Mouse (Mus musculus): Measurements from ENCODE around the gene Nav2. TPM values are rescaled to one million over a fixed set of nuclear protein-coding genes. Genes with fewer than 3 reads are reported as not detected.

Nav2 gene
- total RNA-seq (2021): 10 to 100 TPM; 60.0 to 64.1 TPM
- long read RNA-seq, experiment 1, partial matches to known transcripts: 0 of 5 reads
- long read RNA-seq, experiment 1, other reads (novel, unspliced or antisense): 5 of 5 reads
- long read RNA-seq, experiment 2, partial matches to known transcripts: 0 of 13 reads
- long read RNA-seq, experiment 2, other reads (novel, unspliced or antisense): 11 of 13 reads

DNA sequence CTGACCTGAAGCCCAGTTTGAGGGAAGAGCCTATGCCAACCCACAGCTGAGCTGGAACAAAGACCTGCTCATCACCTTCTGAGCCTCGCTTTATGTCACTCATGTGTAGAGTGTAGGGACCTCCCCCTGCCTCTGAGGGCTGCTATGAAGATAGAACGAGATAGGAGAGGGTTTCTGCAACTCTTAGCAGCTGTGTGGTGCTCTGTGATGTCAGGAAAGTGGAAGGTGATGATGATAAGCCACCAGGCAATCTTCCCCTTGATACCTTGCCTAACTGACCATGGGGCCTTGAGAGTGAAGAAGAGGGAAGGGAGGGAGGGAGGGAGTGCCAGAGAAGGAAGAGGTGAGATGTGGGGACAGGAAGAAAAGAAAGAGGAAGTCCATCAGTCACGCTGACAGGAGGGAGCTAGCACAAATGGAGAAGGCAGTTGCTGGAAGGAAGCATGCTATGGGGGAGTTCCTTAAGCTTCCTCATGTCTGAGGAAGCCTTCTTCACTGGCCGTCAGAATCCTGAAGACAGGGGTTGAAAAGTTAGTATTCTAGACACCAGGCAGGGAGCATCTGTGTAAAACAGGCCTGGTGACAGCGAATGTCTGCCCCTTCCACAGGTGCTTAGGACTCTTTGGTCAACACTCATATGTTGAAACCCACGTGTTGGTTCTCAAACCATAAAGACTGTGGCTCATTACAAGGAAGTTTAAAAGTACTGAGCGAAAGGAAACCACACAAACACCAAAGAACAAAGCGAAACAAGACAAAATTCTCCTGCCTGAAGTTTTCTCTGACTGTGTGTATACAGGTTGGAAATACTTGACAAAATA lies at the start of gene Nav2:
Nav2 (plus strand) TSS at position 196 of the 821 bp plus-strand sequence.
- intact Hi-C loops (cut with DNase I): no loop called here
- DNase-seq: no peak

DNA sequence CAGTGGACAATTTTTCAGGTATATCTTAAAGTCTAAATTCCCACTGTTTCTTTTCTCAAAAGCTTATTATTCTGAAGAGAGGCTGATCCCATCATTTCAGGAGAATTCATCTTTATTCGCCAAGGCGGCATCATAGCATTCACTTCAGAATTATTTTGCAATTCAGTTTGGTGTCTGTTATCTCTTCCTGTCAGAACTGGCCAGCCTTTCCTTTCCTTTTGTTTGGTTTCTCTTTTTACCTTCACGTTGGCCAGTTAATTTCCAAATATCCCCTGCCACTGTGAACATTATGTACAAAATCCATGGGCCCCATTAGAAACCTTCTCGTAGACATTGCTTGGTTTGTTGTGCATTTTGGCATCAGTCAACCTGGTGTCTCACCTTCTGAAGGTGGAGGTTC lies 49.2 kb upstream of the Nav2 start:
- no peak for DNase-seq
- intact Hi-C loops (cut with DNase I): no loop called here

DNA sequence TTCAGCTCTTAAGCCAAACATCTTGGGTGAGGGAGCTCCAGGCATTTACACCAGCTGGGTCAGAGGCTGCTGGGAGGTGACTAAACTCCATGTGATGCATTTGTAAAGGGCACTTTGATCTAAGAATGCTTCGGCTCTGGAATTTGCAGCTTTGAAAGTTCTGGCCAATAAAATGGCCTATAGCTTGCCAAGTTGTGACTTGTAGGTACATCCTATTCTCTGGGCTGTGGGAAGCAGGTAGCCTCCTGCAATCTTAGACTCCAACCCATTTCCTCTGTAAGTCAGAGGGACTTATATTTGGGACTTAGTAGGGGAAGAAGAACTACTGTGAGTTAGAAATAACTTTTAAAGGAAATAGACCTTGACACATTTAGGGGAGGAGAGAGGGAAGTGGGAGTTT lies 47.6 kb upstream of the Nav2 start:
- intact Hi-C loops (cut with DNase I): no loop called here

DNA sequence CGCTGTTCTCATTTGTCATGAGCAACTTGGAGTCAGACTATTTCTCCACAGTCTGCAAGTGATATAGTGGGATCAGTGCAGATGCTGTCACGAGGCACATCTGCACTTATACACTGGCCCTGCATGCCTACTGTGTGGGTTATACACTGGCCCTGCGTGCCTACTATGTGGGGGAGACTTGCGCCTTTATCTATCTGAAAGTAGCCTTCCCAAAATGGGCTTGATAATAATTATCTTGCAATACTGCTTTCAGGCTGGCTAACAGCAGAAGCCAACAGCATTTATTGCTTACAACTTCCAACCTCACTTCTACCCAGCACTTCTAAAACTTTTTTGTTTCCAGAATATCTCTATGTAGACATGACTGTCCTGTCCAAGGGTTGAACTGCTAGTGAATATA lies 46.7 kb upstream of the Nav2 start:
- no peak for DNase-seq
- intact Hi-C loops (cut with DNase I): no loop called here

More for the DNA sequence above, 47.6 kb upstream of the Nav2 start:
- no peak for DNase-seq

DNA sequence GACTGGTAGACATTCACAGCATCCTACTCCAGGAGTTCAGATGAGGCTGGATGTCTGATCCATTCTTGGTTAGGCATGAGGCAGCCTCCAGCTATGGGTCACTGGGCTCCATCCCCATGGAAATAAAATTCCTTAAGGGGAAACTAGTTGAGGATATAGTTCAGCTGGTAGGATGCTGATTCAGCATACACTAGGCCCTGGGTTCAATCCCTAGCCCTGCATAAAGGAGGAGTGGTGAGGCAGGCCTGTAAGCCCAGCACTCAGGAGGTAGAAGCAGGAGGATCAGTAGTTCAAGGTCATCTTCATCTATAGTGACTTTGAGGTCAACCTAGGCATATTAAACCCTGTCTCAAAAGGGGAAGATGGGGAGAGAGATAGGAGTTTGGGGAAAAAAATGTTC lies 44.3 kb upstream of the Nav2 start:
- no peak for DNase-seq
- intact Hi-C loops (cut with DNase I): no loop called here

DNA sequence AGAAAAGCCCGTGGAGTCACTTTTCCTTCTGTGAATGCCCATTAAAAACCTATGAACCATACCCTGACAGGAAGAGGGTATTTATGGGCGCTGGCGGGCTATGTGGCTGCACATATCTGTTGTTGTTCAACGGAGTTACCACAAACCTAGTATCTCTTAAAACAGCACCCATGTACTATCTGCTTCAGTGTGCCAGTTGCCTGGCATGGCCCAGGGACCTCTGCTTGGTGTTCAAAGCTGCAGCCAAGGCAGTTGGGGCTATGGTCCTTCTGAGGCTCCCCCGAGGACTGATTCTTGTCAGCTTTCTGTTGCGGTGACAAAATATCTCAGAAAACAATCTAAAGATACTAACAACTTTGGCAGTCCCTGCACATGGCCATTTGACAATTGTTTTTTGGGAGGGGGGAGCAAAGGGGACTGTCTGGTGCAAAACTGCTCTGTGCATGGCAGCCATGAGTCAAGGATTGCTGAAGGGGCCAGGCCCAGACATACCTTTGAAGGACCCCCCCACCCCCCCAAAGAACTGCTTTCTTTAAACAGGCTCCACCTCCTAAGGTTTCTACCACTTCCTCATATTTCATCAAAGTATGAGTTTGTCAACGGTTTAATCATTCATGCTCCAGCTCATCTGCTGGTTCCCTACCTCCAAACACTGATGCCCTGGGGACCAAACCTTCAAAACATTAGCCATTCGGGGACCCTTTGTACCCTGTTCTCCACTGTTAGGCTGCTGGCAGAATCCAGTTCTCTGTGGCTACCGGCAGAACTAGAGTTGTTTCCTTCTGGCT lies 43.7 kb upstream of the Nav2 start:
- no peak for DNase-seq
- intact Hi-C loops (cut with DNase I): no loop called here

DNA sequence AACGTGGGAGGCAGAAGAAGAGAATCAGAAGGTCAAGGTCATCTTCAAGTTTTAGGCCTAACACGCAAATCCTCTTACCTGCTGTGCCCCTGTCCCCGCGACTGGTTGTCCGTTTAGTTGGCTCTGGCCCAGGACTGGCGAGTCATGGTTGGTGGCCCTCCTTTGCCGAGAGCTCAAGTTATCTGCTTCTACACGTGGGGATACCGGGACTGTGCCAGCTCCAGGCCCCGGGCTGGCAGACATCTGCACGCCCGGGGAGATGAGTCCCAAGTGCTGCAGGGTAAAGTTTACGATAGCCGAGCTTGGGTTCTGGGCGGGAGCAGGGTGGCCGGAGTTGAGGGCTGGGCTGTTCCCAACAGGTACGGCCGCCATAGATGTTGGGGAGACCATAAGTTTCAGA lies 40.9 kb upstream of the Nav2 start:
- intact Hi-C loops (cut with DNase I): no loop called here
- DNase-seq: peak; percentile 20 to 47

DNA sequence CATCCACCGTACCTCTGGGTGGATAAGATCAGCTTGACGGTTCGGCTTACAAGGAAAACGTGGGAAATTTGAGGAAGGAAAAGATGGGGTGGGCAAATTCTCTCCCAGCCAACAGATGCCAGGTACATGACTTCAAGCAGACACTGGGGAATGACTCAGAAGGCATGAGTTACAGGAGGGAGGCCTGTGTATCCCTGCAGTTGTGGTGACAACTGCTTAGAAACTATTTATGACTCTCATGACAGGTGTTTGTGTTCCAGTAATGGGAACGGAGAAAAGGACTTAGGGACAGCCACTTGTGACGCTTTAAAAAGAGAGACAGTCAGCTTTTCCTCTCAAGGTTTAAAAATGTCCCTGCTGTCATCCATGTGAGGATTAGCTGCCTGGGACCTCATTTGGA lies 38.4 kb upstream of the Nav2 start:
- intact Hi-C loops (cut with DNase I): no loop called here
- DNase-seq: no peak

DNA sequence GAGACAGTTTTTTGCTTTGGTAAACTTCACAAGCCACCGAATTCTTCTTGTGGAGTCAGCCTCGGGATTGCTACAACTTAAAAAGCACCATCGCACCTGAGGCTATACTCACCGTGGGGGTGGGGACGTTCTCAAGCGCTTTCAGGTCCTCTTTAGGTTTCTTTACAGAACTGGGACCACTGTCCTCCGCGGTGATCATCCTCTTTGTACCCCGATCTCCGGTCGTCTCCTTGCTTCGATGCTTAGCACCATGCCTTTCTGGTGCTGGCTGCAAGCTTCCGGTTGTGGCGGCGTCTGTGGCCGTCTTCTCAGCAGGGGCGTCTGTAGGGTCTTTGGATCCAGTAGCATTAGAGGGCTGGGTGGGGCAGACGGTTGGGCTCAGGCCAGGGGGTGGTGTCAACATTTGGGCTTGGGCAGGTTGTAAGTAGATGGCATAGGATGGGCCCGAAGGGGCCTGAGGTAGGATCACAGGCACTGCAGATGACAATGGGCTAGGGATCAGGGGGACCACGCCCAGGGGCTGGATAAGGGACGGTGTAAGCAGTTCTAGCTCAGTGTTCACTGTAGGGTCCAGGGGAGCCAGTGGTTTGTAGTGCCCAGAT lies 37.8 kb upstream of the Nav2 start:
- DNase-seq: no peak
- intact Hi-C loops (cut with DNase I): no loop called here

DNA sequence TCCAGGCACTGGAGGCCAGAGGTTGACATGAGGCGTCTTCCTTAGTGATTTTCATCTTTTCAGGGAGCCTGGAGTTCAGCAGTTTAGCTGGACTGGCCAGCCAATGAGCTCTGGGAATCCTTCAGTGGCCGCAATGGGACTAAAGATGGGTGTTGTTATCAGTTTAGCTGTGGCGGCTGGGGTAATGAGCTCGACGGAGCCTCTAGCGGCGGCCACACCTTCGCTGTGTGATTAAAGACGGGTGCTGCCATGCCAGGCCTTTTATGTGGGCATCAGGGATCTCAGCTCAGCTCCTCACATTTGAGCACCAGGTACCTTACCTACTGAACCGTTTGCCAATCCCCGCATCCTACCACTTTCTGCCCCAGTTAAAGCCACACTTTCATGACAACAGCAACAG lies 37.2 kb upstream of the Nav2 start:
- intact Hi-C loops (cut with DNase I): no loop called here
- no peak for DNase-seq

DNA sequence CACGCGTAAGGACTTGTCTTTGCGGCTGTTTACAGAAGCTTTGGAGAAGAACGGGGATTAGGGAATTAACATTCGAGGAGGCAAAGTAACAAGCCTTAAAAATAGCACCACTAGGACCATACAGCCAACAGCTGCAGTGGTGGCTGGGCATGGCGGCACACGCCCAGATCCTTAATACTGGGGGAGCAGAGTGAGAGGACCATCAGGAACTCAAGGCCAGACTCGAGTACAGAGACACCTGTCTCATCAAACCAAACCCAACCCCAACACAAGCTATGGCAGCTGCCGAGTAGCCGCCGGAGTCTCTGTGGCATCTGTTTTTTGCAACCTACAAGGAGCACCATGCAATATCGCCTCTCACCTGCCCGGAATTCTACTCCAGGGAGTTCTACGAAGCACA lies 33.4 kb upstream of the Nav2 start:
- intact Hi-C loops (cut with DNase I): loop anchor here (2.0 kb wide), 1 partner anchor 28 kb away; no protein-coding TSS in a partner anchor
- DNase-seq: no peak

DNA sequence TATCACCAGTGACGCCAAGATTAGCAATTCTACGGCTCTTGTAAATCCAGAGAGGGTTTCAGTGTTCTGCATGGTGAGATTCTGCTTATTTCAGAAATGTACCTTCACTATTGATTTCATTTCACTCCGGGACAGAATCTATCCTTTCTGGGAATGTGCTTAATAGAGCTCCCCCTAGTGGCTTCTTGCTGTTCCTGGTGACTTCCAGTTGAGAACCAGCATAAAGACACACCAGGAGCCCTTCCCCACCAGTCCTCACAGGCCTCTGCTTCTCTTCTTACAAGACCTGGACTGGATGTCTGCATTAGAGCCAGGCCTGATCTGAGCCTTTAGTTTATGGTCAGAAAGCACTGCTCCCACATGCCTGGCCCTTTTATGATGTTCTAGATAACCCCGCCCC lies 32.0 kb upstream of the Nav2 start:
- peak; percentile 25 to 65 for DNase-seq

DNA sequence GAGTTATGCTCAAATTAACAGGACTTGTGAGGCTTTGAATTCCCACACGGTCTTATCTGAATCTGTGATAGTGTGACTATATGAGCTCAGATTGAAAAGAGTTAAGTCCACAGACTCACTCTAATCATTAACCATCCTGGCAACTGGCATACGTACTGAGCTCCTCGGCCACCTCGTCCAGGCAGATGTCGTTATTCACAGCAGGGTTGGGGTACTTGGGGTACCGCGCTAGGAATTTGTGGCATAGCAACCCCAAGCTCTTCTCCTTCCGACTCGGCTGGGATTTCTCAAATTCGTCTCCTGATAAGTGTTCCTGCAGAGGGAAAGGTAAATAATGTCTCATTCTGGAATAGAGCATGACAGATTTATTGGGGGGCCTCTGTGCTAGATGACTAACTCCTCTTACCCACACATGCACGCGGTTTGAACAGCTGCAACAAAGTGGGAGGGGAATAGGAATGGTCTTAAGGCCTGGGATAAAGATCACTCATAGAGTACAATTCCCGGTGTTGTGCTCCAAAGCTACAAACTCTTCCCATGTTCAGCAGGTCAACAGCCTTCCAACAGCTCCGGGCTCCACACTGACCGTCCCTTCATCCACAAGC lies 30.6 kb upstream of the Nav2 start:
- intact Hi-C loops (cut with DNase I): loop anchor here (2.0 kb wide), 1 partner anchor 129 kb away; no protein-coding TSS in a partner anchor
- DNase-seq: no peak

More for the DNA sequence above, 32.0 kb upstream of the Nav2 start:
- intact Hi-C loops (cut with DNase I): loop anchor here (1.0 to 2.0 kb wide), 2 partner anchors 64 to 128 kb away; no protein-coding TSS in a partner anchor

DNA sequence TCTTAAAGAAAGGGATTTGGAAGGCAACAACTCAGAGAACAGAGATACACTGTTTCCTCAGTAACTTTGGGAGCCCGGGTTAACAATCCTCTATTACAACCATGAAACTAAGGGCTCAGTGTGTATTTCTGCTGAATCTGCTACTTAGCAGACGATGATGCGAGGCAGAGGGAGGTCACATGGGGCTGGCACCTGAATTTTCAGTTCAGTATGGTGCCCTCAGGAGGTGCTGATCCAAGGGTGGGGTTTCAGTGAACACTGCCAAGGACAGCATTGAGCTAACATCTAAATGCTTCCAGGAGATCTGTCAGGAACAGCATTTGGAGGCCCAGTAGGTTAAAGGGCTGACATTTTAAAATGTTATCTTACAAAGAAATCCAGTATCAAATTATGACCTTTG lies 28.9 kb upstream of the Nav2 start:
- no peak for DNase-seq
- intact Hi-C loops (cut with DNase I): no loop called here

DNA sequence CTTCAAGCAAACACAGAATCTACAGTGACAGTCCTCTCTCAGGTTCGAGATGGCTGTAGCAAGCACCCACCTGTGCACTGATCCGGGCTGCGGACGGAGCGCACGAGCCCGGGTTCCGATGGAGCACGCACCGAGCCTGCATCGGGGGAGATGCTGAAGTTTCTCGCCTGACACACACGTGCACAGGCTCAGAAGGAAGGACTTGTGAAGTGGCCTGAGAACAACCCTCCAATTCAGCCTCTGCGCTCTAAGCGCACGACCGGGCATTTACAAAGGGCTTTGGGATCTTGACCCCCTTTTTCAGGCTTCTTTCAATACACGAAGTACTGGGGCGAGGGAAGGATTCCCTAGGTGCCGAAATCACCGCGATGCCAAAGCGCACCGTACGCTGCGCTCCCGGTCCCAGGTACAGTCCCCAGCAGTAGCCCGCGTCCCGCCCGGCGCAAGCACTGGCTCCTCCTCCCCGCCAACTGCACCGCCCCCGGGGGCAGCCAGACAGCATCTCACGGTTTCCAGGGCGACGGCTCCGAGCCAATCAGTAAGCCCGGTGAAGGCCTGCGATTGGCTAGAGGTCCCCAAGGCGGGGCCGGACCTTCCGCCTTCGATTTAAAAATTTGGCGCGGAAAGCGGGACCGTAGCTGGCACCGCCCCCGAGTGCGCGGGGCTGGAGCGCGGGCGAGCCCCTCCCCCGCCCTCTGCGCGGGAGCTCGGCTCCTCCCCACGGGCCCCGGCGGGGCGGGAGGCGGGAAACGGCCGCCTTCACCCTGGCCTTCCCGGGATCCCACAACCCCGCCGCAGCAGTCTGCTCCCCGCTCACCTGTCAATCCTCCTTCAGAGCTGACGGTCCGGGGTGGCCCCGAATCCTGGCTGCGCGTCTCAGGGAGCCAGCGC lies 27.7 kb upstream of the Nav2 start:
- intact Hi-C loops (cut with DNase I): no loop called here
- peak; percentile 95 to 97 for DNase-seq

DNA sequence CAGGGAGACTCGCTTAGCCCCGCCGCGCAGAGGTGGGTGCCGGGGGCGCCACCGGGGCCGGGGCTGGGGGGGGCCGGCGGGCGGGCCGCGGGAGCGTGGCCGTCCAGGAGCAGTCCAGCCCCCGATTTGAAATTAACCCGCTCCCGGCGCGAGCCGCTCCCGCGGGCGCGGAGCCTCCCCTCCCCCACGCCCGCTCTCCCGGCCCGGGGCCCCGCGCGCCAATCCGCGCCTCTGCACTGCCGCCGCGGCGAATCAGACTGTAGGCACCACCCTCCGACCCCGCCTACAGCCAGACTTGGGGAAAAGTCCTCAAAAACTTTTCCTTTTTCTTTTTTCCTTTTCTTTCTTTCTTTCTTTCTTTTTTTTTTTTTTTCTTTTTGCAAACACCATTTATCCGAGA lies 27.0 kb upstream of the Nav2 start, which contains the start of gene E2f8:
E2f8 (minus strand) TSS at position 111 of the 400 bp plus-strand sequence.
- intact Hi-C loops (cut with DNase I): no loop called here
- peak; percentile 84 to 86 for DNase-seq

DNA sequence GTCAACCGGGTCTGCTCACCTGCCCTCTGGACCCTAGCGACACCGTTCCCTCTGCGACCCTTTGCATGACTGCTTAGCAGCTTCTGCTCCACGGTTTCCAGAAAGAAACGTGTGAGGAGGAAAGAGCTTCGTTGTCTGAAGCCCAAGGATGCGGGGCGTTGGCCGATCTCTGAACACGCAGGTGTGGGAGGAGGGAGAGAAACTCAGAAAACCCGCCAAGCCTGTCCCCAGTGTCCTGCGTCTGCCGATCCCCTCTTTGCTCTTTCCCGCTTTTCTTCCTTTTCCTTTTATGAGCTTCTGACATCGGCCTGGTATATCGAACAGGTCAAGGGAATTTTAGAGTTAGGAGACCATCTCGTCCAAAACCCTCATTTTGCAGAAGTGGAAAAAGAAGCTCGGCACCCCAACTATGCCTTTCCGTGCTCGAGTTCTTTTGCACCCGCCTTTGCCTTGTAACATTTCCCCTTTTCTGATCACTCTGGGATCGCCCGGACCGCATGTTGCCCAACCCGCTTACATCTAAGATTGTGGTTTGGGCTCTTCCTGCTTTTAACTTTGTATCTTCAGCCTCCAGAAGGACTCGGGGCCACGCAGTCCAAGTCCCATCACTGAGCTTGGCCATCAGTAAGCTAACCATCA lies 26.4 kb upstream of the Nav2 start:
- no peak for DNase-seq
- intact Hi-C loops (cut with DNase I): no loop called here

DNA sequence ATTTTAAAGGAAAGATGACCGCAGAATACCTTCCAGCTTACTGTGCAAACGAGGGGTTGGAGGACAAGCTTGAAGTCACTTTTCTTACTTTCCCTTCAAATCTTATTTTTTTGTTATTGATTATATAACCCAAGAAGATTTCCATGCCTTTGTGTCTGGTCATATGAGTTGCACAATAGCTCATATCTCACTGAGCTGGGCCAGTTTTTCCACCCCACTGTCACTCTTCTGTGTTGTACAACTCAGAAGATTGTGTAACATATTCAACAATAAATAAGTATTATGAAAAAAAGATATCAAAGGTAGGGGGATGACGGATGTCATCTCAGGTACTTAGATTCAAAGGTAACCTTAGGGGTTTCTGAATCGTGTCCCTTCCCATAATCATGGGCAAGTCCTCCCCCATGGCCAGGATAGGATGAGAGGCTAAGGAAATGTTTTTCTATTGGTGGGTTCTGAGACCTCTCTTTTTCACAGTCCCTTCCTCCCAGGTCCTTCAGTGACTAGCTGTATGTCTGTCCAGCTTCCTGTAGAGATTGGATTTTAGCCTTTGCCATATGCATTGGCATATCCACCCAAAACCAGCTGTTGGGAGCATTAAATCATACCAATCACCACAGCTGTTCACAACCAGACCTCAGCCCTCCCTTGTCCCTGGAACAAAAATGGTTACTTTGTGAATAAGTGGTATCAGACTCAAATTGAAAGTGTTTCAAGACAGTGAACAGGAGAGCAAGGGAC lies 24.8 kb upstream of the Nav2 start:
- intact Hi-C loops (cut with DNase I): no loop called here
- no peak for DNase-seq
